20 mouse cellular contexts compared by ENCODE assay signal in the genomic region with DNA sequence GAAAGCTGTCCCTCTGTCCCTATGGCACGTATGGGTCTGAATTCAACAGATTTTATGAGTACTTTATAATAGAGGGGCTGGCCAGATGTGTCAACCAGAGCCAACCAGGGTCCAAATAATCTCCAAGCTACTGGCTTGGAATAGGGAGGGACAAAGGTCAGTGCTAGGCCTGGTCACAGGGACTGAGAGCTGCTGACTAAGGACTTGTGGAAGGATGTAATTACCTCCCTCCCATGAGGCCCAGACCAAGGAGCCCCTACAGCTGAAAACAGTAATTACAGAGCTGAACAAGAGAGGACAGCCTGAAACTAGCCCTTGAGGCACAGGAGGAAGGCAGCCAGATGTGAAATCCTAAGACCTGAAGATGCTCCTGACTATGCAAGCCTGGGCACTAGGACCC.
DNase-seq lines count a peak whose midpoint lies in the region; ATAC-seq lines count a peak whose summit lies in the region.
"Had no signal": no experiment of that assay in that cellular context is flagged by ENCODE, and none has a peak within 500 bp of the region (broad histone marks: within the 10 kb centered on the region; RNA-seq: fewer than 3 reads in every experiment).

No protein-coding gene starts in this region.

- WGBS in forebrain, embryonic 10.5 days: 65% methylated on average over 1 of the region's 1 CpGs
- WGBS in forebrain, embryonic 16.5 days: 73% methylated on average over 1 of the region's 1 CpGs
- WGBS in embryonic facial prominence, embryonic 13.5 days: 63% methylated on average over 1 of the region's 1 CpGs
- WGBS in limb, embryonic 13.5 days: 25% methylated on average over 1 of the region's 1 CpGs

- peaks cover 2% of the 10 kb centered on the region; the same call in 1 of the 2 replicates for H3K9me3 ChIP-seq in forebrain, embryonic 10.5 days
- no peaks in the 10 kb centered on the region for H3K9me3 ChIP-seq in forebrain, embryonic 16.5 days (ENCODE audit: control insufficient read depth, low read length)
- H3K9me3 ChIP-seq in embryonic facial prominence, embryonic 13.5 days: no peaks in the 10 kb centered on the region
- no peaks in the 10 kb centered on the region for H3K9me3 ChIP-seq in limb, embryonic 13.5 days
- H3K9me3 ChIP-seq: embryonic facial prominence, embryonic 15.5 days; forebrain, embryonic 13.5 days; liver, embryonic 12.5 days; lung, embryonic 15.5 days; neural tube, embryonic 13.5 days; stomach, embryonic 15.5 days had no signal

- no peak overlapping the region for H3K4me2 ChIP-seq in forebrain, embryonic 16.5 days (ENCODE audit: low read length)
- H3K4me2 ChIP-seq in embryonic facial prominence, embryonic 13.5 days: no peak overlapping the region
- no peak overlapping the region for H3K4me2 ChIP-seq in limb, embryonic 13.5 days (replicated peaks)
- H3K4me2 ChIP-seq: embryonic facial prominence, embryonic 15.5 days; forebrain, embryonic 13.5 days; liver, embryonic 12.5 days; lung, embryonic 15.5 days; neural tube, embryonic 13.5 days; stomach, embryonic 15.5 days had no signal

- H3K27ac ChIP-seq in forebrain, embryonic 10.5 days: peak overlapping the region; percentile 53; the same call in 1 of the 2 replicates
- H3K27ac ChIP-seq in forebrain, embryonic 16.5 days (ENCODE audit: low read length): no peak overlapping the region
- H3K27ac ChIP-seq in embryonic facial prominence, embryonic 13.5 days: no peak overlapping the region
- no peak overlapping the region for H3K27ac ChIP-seq in limb, embryonic 13.5 days
- H3K27ac ChIP-seq: forebrain, embryonic 13.5 days; hindbrain, postnatal 0 days; liver, embryonic 12.5 days; lung, embryonic 15.5 days; neural tube, embryonic 13.5 days; stomach, embryonic 15.5 days had no signal

- no peak overlapping the region for H3K4me3 ChIP-seq in forebrain, embryonic 10.5 days
- H3K4me3 ChIP-seq in forebrain, embryonic 16.5 days (replicated peaks; ENCODE audit: low read length): no peak overlapping the region
- no peak overlapping the region for H3K4me3 ChIP-seq in embryonic facial prominence, embryonic 13.5 days
- H3K4me3 ChIP-seq in limb, embryonic 13.5 days: no peak overlapping the region
- H3K4me3 ChIP-seq: embryonic facial prominence, embryonic 15.5 days; forebrain, embryonic 13.5 days; liver, embryonic 12.5 days; lung, embryonic 15.5 days; neural tube, embryonic 13.5 days; stomach, embryonic 15.5 days had no signal

- no peaks in the 10 kb centered on the region for H3K27me3 ChIP-seq in forebrain, embryonic 10.5 days (ENCODE audit: poor library complexity, severe bottlenecking)
- H3K27me3 ChIP-seq in forebrain, embryonic 16.5 days (replicated peaks; ENCODE audit: control insufficient read depth, insufficient read depth, low read length): no peaks in the 10 kb centered on the region
- H3K27me3 ChIP-seq in embryonic facial prominence, embryonic 13.5 days: no peaks in the 10 kb centered on the region
- H3K27me3 ChIP-seq in limb, embryonic 13.5 days: no peaks in the 10 kb centered on the region
- H3K27me3 ChIP-seq: embryonic facial prominence, embryonic 15.5 days; forebrain, embryonic 13.5 days; liver, embryonic 12.5 days; lung, embryonic 15.5 days; neural tube, embryonic 13.5 days; Patski; stomach, embryonic 15.5 days had no signal

- ATAC-seq in forebrain, embryonic 16.5 days: no peak
- no peak for ATAC-seq in embryonic facial prominence, embryonic 13.5 days (ENCODE audit: insufficient number of reproducible peaks, insufficient read depth, low FRiP score, low TSS enrichment, low read depth)
- no peak for ATAC-seq in limb, embryonic 13.5 days (ENCODE audit: low FRiP score, low read depth)
- ATAC-seq: forebrain, embryonic 13.5 days; hindbrain, postnatal 0 days; liver, embryonic 12.5 days; Patski had no signal

- H3K9ac ChIP-seq in forebrain, embryonic 16.5 days (replicated peaks; ENCODE audit: low read depth, low read length): no peak overlapping the region
- H3K9ac ChIP-seq in embryonic facial prominence, embryonic 13.5 days: 0 out of 2 replicates have a peak overlapping the region, but pooled peaks have one; percentile 11
- H3K9ac ChIP-seq in limb, embryonic 13.5 days: peak overlapping the region; percentile 31; the same call in 1 of the 2 replicates
- H3K9ac ChIP-seq: embryonic facial prominence, embryonic 15.5 days; forebrain, embryonic 13.5 days; liver, embryonic 12.5 days; lung, embryonic 15.5 days; neural tube, embryonic 13.5 days; stomach, embryonic 15.5 days had no signal

- peaks cover 75% of the 10 kb centered on the region for H3K4me1 ChIP-seq in forebrain, embryonic 10.5 days
- peaks cover 31% of the 10 kb centered on the region for H3K4me1 ChIP-seq in forebrain, embryonic 16.5 days (replicated peaks; ENCODE audit: control insufficient read depth, insufficient read depth, low read length)
- H3K4me1 ChIP-seq in embryonic facial prominence, embryonic 13.5 days: peaks cover 73% of the 10 kb centered on the region
- H3K4me1 ChIP-seq in limb, embryonic 13.5 days: peaks cover 81% of the 10 kb centered on the region

- no peak for DNase-seq in forebrain, embryonic 10.5 days (ENCODE audit: extremely low spot score, low spot score)
- peak; percentile 86 for DNase-seq in kidney, adult 9 months
- no peak for DNase-seq in thymus, postnatal 36 days
- no peak for DNase-seq in layer of hippocampus, postnatal 36 days
- no peak for DNase-seq in lung, postnatal 4 days
- DNase-seq: cerebellum, postnatal 14 days; heart, adult 18-20 months; heart, postnatal 10 days; thymus, postnatal 25 days had no signal

- peaks cover 59% of the 10 kb centered on the region for H3K36me3 ChIP-seq in forebrain, embryonic 10.5 days (replicated peaks)
- H3K36me3 ChIP-seq in forebrain, embryonic 16.5 days (ENCODE audit: control insufficient read depth, insufficient read depth): no peaks in the 10 kb centered on the region
- peaks cover 36% of the 10 kb centered on the region for H3K36me3 ChIP-seq in embryonic facial prominence, embryonic 13.5 days
- H3K36me3 ChIP-seq in limb, embryonic 13.5 days: peaks cover 40% of the 10 kb centered on the region
- H3K36me3 ChIP-seq: neural tube, embryonic 13.5 days had no signal
